Mouse (Mus musculus): Measurements from ENCODE around the gene Mcidas. TPM values are rescaled to one million over a fixed set of nuclear protein-coding genes. Genes with fewer than 3 reads are reported as not detected.

Mcidas gene
- total RNA-seq (2021) = not detected in 2 replicates
- long read RNA-seq = 0 reads

DNA sequence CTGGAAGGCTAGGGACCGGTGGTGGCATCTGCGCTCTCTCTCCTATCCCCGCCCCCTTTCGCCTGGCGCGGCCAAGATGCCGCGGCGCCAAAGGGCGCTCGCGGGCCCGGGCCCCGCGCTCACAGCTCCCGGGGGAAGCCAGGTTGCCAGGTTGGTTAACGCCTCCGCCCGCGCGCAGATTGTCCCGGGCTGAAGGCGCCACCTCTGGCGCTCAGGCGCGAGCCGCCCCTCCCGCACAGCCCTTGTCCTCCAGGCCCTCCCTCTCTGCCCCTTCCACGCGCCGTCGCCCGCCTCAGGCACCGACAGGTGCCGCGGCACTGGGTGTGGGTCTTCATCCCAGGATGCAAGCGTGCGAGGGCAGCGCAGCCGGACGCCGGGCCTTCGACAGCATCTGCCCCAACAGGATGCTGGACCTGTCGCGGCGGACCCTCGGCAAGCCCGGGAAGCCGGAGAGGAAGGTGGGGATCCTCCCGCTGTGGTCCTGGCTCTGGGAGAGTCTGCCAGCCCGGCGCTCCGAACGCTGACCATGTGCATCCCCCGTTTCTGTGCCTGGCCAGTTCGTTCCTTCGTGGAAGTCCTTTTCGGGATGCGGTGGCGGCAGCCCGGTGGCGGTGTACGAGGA lies at the start of gene Mcidas:
Gene Mcidas (plus strand): TSS at position 315 of the 622 bp plus-strand sequence.
- DNase-seq = peak; percentile 46

DNA sequence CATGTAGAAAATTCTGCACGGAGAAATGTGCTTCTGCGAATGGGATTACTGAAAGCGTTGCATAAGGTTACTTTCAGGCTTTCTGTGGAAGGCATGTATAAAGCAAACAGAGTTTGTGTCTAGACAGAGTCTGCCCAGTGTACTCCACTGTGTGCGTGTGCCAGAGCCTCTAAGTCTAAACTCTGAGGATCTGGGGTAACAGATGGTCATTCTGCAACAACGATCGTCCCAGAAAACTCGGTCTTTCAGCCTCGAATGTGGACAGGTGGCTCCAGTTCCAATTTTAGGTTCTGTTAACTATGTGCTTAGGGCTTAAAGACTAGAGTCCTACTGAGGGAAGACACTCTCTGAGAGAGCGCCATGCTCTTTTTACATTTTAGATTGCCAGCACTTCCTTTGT lies 48.3 kb upstream of the Mcidas start:
- DNase-seq = no peak

DNA sequence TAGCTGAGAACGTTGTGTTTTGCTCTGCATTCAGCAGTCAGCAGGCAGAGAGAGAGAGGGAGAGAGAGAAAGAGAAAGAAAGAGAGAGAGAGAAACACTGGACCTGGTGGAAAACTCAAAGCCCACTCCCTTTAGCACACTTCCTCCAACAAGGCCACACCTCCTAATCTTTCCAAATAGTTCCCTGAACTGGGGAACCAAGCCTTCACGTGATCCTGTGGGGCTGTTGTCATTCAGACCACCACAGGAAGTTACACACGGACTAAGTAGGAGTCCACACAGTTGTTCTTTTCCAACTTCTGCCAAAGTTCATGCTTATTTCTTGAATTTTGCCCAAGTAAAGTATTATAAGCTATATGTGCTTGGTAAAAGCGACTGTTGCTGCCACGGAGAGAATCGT lies 47.7 kb upstream of the Mcidas start:
- no peak for DNase-seq

DNA sequence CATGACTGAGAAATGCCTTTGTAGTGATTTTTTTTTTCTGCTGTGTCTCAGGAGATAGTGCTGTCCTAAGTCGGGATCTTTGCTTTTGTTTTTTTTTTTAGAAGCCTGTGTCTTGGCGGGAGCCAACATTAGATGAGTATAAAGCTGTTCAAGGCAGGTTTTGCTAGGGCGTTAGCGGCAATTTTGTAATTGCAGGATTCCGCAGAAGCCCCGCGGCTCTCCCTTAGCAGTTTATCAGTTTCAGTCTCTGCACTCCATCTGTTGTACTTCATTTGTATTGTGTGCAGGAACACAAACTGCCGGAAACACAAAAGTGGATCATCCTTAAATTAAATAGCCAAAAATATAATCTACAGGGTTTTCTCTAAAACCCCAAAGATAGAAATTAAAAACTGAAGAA lies 39.6 kb upstream of the Mcidas start:
- no peak for DNase-seq

DNA sequence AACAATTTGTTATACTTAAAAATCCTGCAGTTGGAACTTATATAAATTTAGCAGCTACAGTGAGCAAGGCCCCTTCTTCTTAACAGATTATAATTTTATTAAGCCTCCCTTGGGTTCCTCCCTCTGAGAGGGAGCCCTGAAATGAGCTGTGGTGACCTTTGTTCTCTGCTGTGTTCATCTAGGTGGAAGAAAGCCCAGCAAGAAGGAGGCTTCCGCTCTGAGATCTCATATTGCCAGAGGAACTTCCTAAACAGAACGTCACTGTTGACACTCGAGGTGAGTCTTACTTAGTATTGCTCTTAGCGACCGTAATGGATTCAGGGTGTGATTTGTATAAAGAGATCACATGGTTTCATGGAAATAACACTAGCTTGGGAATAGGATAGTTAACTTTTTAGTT lies 30.6 kb upstream of the Mcidas start:
- DNase-seq = no peak

DNA sequence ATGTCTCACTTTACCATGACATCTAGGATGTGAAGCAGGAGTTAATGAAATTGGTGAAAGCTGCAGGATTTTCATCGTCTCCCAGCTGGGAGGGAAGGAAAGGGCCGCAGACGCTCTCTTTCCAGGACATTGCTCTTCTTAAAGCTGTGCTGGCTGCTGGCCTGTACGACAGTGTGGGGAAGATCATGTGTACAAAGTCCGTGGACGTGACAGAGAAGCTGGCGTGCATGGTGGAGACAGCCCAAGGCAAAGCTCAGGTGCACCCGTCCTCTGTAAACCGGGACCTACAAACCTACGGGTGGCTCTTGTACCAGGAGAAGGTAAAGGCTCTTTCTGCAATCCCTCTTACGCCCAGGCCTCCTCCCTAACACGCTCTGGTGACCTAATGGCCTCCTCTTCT lies 29.2 kb upstream of the Mcidas start:
- no peak for DNase-seq

DNA sequence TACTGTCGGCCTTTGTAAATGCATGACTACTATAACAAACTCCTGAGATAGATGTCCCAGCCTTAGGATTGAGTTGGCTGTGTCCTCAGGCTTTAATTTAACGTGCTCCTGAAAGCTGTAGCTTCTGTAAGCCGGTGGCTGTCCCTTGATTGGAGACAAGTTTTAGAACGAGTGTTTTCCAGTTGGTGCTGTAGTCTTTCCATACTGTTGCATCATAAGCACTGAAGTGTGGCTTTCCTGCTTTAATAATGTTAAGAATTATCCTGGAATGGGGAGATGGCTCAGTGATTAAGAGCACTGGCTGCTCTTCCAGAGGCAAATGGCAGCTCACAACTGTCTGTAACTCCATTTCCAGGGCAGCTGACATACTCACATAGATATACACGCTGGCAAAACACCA lies 26.4 kb upstream of the Mcidas start:
- no peak for DNase-seq

DNA sequence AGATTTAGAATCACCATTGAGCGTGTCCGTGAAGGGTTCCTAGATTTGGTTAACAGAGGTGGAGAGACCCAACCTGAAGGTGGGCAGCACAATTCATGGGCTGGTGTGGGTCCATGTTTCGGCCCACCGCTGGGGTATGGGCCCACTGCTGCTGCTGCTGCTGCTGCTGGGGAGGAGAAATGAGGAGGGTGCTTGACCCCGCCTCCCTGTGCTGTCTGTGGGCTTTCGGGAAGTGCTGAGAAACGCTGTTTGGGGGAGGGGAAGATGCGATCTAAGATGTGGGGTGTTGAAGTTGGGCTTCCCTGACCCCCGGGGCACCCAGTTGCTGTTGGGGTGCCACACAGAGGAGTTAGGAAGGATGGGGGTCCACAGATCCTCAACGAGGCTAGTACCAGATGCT lies 16.9 kb upstream of the Mcidas start:
- no peak for DNase-seq

DNA sequence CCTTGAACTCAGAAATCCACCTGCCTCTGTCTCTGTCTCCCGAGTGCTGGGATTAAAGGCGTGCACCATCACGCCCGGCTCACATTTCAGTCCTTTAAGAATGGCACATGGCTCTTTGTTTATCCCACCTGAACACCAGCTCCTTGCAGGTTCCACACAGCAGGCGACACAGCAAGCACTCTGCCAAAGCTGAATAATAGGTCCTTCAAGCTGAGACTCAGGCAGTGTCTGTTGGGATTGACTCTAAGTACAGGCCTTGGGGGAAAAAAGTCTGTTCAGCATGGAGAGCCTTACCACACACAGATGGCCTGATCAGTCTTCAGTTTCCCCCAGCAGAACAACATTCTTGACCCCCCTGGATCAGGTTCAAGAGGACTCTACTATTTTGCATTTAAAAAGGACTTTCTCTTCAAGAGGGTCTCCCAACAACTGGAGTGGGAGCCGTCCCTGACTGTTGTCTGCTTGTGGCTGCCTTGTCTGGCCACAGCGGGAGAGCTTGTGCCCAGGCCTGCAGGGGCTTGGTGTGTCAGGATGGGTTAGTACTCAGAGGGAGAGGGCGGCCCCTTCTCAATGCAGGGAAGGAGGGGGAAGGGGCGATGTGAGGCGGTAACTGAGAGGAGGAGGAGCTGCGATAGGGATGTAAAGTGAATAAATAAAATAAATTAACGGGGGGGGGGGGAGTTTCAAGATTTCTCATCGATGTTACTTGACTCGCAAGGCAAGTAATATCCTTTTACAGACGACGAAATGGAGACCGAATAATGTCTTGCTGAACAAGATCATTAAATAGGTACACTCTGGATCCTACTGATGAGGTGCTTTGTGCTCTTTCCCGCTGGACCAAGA lies 7.8 kb upstream of the Mcidas start:
- DNase-seq = no peak

DNA sequence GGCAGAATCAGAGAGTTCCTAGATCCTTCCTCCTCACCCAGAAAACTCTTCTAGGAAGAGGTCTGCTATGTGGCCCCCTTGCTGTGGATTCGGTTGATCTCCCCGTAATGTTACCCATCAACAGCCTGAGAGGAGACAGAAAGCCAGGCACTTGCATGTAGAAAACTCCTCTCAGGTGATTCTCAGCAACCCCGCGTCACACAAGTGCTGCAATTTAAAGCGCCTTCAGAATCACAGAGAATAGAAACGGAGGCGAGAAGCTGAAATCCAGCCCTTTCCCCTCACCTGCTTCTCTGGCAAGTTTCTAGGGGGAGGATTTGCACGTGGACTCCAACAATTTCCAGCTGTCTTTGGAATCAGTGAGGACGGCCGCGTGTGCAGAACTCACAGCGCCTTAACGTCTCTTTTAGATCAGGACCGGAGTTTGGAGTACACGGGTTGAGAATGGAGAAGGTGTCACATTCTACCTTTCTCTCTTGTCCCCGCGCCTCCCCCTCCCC lies 7.1 kb upstream of the Mcidas start:
- no peak for DNase-seq

DNA sequence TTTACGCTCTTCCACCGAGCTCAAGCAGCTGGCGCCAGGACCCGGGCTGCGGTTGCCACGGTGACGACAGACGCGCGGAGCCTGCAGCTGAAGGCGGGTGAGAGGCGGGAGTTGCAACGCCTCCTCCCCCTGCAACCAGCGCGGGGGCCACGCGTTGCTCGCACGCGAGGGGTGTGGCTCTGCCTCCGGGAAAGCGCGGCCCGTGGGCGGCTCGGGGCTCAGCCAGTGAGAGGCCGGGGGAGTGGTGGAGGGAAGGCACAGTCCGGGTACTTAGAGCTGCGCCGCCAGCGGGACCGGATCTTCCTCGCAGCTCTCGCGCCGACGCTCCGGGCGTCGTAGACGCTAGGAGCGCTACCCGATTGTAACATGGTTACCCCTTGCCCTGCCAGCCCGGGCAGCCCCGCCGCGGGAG lies 6.1 kb upstream of the Mcidas start, which contains the start of gene Ccno:
Gene Ccno (plus strand): TSS at position 271 of the 412 bp plus-strand sequence.
- DNase-seq = peak; percentile 97

DNA sequence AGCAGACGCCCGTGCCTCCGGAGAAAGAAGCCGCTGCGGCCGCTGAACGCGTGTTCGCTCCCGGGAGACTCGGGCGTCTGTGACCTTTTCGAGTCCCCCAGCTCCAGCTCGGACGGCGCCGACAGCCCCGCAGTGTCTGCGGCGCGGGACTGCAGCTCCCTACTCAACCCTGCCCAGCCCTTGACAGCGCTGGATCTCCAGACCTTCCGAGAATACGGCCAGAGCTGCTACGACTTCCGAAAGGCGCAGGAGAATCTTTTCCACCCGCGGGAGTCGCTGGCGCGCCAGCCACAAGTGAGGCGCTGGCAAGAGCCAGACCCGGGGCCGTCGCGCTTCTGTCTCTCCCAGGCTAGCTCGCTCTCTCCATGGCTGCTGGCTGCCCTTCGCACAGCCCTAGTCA lies 5.7 kb upstream of the Mcidas start:
- DNase-seq = peak; percentile 45

DNA sequence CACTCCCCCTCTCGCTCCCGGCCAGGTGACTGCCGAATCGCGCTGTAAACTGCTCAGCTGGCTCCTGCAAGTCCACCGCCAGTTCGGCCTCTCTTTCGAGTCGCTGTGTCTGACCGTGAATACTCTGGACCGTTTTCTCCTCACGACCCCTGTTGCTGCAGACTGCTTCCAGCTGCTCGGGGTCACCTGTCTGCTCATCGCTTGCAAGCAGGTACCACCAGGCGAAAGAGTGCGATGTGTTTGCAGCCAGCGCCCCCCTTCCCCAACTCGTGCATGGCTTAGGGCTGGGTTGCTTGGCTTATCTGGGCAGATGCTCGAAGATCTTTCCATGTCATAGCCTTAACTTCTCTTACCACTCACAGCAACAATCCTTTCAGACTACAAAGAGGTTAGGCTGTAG lies 4.8 kb upstream of the Mcidas start:
- no peak for DNase-seq

DNA sequence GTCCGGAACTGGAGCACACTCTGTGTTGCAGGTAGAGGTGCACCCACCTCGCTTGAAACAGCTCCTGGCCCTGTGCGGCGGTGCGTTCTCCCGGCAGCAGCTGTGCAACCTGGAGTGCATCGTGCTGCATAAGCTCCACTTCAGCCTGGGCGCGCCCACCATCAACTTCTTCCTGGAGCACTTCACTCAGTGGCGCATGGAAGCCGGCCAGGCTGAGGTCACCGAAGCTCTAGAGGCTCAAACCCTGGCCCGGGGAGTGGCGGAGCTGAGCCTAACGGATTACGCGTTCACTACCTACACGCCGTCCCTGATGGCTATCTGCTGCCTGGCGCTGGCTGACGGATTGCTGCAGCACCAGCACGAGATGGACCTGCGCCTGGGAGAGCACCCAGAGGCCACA lies 4.1 kb upstream of the Mcidas start:
- DNase-seq = peak; percentile 5

DNA sequence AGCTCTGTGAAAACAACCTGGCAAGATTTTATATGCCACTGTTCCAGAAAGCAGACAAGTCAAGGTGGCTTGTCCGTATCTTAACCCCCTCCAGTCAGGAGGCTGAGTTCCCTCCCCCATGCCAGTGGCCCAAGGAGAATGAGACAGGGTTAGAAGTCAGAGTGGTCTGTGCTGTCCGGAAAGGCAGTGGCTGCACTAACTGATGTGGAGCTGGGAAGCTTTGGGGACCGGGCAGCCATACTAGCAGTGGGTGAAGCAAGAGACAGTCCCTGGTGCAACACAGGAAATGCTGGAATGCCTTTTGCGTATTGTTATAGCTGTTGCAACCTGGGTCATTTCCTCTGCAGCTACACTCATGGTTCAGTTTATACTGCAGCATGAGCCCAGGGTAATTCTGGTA lies 3.3 kb upstream of the Mcidas start:
- no peak for DNase-seq

DNA sequence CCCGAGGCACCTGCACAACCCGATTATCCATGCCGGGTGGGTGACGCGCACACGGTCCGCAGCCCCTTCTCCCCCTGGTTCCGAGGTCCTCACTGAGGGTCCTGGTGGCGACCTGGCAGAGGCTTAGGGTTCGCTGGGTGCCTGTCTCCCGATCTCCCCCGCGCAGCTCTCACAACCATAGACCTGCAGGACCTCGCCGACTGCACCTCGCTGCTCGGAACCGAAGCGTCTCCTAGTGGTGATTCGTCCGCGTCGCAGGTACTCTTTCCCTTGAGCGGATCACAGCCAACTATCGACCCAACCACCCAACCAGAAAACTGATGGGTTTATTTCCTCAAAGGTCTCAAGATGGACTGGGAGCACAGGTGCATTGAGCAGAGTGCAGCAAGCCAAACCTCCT lies 546 bp downstream of the Mcidas start:
- peak; percentile 66 for DNase-seq

DNA sequence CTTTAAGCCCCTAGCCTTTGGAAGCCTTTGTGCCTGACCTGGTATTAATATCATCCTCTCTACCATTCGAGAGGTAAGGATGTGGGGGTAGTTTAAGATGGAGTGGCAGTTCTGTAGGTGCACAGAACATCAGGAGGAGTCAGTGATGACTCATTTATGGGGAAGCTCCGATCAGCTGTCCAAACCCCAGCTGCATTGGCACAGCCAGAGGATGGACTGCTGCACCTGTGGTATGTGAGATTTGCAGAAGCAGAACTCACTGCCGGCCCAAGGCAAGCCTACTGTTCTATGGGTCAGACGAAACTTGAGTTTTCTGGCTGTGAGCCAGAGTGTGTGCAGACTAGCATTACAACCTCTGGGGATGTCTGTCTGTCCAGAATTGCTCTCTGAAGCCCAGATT lies 2.8 kb downstream of the Mcidas start:
- DNase-seq = no peak

DNA sequence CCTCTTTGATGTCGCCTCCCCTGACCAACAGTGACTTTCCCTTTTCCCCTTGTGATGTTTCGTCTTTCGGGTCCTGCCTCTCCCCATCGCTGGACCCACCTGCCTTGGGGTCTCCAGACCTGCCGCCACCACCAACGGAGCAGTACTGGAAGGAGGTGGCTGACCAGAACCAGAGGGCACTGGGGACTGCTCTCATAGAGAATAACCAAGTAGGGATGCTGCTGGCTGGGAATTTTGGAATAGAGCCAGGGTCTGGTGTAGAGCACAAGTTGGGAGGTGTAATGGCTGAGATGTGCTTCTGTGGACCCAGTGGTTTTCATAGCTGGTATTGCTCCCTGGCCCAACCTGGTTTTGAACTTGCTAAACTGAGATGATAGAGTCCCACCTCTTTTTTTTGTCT lies 3.7 kb downstream of the Mcidas start:
- no peak for DNase-seq

DNA sequence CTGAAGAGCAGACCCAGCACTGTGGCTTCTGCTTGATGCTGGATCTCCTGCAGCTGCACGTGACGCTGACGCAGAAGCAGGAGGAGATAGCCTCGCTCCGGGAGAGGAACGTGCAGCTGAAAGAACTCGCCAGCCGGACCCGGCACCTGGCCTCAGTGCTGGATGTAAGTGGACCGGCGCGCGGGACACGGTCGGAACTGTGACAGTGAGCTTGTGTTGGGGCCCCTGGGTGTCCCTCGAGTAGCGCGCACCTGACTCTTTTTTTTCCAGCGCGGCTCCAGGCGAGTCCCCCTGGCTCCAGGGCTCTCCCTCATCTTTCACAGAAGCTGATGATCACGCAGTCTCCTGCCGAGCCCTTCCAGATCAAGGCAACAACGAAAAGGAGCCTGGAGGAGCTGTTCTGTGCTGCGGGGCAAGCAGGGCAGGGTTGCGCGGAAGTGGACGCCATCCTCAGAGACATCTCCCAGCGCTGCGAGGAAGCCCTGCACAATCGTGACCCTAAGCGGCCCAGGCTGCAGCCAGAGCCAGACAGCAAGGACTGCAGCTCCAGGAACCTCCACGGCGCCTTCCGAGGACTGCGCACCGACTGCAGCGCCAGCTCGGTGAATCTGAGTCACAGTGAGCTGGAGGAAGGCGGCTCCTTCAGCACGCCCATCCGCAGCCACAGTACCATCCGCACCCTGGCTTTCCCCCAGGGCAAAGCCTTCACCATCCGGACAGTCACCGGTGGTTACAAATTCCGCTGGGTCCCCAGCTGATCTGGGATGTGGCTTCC lies 5.0 kb downstream of the Mcidas start:
- peak; percentile 42 for DNase-seq

DNA sequence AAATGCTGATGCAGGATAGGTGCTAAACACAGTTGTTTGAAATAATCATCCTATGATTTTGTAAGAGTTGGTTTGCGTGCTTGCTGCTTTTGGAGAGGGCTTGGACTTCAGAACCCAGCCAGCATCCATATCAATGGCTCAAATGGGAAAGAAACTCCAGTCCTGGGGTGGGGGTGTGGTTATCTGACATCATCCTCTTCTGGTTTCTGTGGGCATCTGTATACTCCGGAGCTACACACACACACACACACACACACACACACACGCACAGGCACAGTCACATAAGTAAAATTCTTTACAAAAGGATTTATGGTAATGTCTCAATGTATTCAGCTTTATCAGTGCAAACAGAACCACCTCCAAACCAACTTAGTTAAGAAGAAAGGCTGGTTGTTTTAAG lies 6.4 kb downstream of the Mcidas start:
- DNase-seq = no peak

DNA sequence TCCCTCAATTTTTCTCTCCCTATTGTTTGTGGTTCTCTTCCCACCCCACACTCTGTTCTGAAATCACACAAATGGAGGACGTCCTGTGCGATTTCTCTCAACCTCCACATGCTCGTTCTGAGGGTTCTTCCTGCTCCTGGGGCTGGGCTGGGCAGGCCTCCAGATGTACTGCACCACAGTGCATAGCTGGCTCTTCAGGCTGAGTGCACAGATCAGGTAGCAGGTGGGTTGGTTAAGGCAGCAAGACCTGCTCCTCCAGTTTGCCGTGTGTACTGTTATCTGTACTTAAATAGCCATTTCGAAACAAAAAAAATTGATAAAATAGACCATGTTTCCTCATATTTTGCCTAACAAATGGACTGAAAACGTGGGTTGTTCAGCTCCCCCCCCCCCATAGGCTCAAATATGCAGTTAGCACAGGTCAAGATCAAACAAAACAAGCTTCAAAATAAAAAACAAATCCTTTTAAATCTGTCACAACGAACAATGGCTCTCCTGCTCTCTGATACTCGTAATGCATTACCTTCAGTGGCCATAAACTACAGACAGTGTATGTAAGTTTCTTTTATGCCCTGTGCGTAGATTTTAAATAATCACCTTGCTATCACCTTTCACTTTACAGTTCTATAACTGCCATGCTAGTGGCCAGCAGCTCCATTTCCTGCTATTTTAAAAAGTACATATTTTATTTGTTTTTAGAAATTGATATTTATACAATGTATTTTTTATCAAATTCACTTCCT lies 7.1 kb downstream of the Mcidas start:
- no peak for DNase-seq

DNA sequence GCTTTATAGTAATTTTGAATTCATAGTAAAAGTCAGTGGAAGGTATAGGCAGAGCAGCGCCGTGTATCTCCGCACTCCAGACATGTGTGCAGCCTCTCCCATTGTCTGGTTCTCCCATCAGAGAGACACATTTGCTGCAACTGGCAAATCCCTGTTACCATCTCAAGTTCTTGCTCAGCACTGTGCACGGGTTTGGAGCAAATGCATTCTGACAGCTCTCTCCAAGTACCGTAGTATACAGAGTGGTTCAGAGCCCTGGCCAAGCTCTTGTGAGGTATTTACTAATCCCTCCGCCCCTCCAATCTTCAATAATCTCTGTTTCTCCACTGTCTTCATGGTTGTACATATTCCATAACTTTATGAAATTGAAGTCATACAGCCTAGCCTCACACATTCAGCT lies 19.0 kb downstream of the Mcidas start:
- DNase-seq = no peak
